Mouse (Mus musculus) liver, embryonic 11.5 days (tissue): ENCODE results near the gene Farp2. TPM values are rescaled to one million over a fixed set of nuclear protein-coding genes. Genes with fewer than 3 reads are reported as not detected.
A peak's percentile ranks its signal among the peaks of the same experiment; 100 is the strongest.
"Not testable (repeated sequence)": the region's sequence is repeated elsewhere in the genome, so short reads cannot be mapped to it uniquely, and the experiment has no call there.

Experiments
- ATAC-seq: fragments of 200-750 bp; cut with Nextera tagmentation; replicated peaks from 2 replicates; pipeline ENCODE4 v1.8.0; 2017; ENCODE audit warnings: moderate number of reproducible peaks, mild to moderate bottlenecking, moderate TSS enrichment, moderate library complexity; ENCODE audit not compliant: low FRiP score
- DNase-seq: peaks from one replicate; pipeline ENCODE4 v3.0.0-alpha.2; 2017; ENCODE audit warnings: low spot score
- H3K27ac ChIP-seq: fragments of 300-500 bp; sonication (generic); 2 replicates; pipeline ENCODE4 v1.5.1; 2014; ENCODE audit warnings: mild to moderate bottlenecking, low read depth, low read length, control low read depth
- H3K27me3 ChIP-seq: fragments of 300-500 bp; sonication (generic); replicated peaks from 2 replicates; pipeline ENCODE4 v1.6.1; 2014; ENCODE audit warnings: low read length, mixed read lengths; ENCODE audit not compliant: control insufficient read depth, insufficient read depth
- H3K36me3 ChIP-seq: fragments of 300-500 bp; sonication (generic); 2 replicates; pipeline ENCODE4 v1.6.1; 2014; ENCODE audit warnings: mild to moderate bottlenecking, low read length, moderate library complexity, mixed read lengths; ENCODE audit not compliant: control insufficient read depth, insufficient read depth
- H3K4me1 ChIP-seq: fragments of 300-500 bp; sonication (generic); replicated peaks from 2 replicates; pipeline ENCODE4 v1.6.1; 2014; ENCODE audit warnings: low read length, mixed read lengths; ENCODE audit not compliant: control insufficient read depth, insufficient read depth
- H3K4me2 ChIP-seq: fragments of 300-500 bp; sonication (generic); 2 replicates; pipeline ENCODE4 v1.6.1; 2014; ENCODE audit warnings: mild to moderate bottlenecking, control low read depth, moderate library complexity
- H3K4me3 ChIP-seq: fragments of 300-500 bp; sonication (generic); 2 replicates; pipeline ENCODE4 v1.5.1; 2014; ENCODE audit warnings: low read depth, low read length, control low read depth
- H3K9ac ChIP-seq: fragments of 300-500 bp; sonication (generic); 2 replicates; pipeline ENCODE4 v1.6.1; 2014; ENCODE audit warnings: low read depth, low read length, control low read depth
- H3K9me3 ChIP-seq: fragments of 300-500 bp; sonication (generic); 2 replicates; pipeline ENCODE4 v1.6.1; 2016; ENCODE audit warnings: low read length, inconsistent platforms, mixed read lengths; ENCODE audit not compliant: control insufficient read depth
- WGBS: fragments of 180-500 bp; shearing (Covaris S2); extraction: QIAGEN DNeasy Blood & Tissue Kit; methylation state at CpG from one replicate; pipeline ENCODE4 v1.1.7; 2014; 5-methylcytosine and 5-hydroxymethylcytosine counted together
- polyA plus RNA-seq: library from polyadenylated mRNA; unstranded; fragments of >200 nt; fragmentation: Nextera tagmentation; extraction: Ambion mirVana; gene quantifications from 2 replicates; pipeline ENCODE4 v1.2.1, GENCODE M21; 2014

Farp2 gene
- polyA plus RNA-seq, 1 experiment from 2014 or later, result 2.3 TPM

DNA sequence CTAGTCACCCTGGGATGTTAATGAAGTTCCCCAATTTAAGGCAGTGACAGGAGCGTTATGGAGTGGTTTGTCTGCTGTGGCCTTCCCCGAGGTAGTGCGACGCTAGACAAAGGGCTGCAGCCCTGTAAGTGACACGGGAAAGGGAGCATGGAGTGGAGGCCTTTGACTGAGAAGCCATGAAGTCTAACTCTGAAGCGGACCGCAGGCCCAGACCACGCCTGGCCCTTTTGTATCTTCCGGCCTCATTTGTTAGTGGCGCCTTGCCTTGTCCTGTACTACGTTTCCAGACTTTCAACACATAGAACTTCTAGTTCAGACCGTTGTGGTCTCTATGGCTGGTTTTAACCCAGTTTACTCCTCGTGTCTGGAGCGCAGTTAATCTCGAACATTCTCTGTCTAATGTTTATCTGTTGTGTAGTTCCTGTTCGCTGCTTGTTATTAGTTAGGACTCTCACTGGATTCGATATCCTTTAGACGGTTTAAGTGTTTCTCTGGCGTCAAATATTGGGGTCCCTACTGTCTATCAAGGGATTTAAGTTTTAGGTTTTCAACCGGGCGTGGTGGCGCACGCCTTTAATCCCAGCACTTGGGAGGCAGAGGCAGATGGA is 32.3 kb upstream of the Farp2 start:
- Histone ChIP-seq H3K4me1 (peaks cover 10% of the 10 kb centered on the region), H3K27ac (peak overlapping the region; percentile 96), H3K36me3 (no peaks in the 10 kb centered on the region), H3K9me3 (no peaks in the 10 kb centered on the region), H3K9ac (peak overlapping the region; percentile 93), H3K4me3 (peak overlapping the region; percentile 73), H3K4me2 (peak overlapping the region; percentile 80), H3K27me3 (no peaks in the 10 kb centered on the region)
- 3% methylated on average over 23 of the region's 23 CpGs for WGBS
- peak; percentile 67 for DNase-seq
- no peak for ATAC-seq

DNA sequence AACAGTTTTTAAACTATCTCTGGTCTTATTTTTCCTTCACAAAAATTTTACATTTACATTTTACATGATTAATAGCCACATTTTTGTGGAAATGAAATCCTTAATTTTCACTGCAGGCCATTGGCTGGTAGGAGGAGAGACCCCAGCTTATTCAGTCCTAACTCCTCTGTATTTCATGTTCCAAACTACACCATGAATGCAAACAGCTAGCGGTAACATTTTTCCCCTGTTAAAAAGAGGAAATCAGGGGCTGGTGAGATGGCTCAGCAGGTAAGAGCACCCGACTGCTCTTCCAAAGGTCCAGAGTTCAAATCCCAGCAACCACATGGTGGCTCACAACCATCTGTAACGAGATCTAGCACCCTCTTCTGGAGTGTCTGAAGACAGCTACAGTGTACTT is 25.6 kb upstream of the Farp2 start:
- not testable (repeated sequence) for H3K4me1 ChIP-seq, ATAC-seq, H3K36me3 ChIP-seq, DNase-seq, H3K9me3 ChIP-seq, H3K27me3 ChIP-seq, H3K4me3 ChIP-seq, H3K27ac ChIP-seq, H3K9ac ChIP-seq, H3K4me2 ChIP-seq
- 76% methylated on average over 2 of the region's 3 CpGs for WGBS

DNA sequence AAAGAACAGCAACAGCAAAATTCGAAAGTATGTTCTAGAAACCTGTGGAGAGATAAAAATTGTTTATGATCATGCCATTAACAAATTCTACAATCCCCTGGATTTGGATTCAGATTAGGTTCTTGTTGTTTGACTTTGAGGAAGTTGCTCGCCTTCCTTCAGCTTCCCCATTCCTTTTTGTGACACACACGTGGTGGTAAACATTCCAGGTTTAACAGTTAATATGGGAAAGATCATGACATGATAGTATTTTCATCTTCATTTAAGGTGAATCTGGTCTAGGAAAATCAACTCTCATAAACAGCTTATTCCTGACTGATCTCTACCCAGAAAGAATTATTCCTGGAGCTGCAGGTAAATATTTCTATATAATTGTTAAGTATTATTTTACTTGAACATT is 16.6 kb upstream of the Farp2 start:
- H3K4me3 ChIP-seq, result no peak overlapping the region
- no peak for ATAC-seq
- H3K36me3 ChIP-seq, result peaks cover 12% of the 10 kb centered on the region
- H3K4me2 ChIP-seq, result no peak overlapping the region
- no peaks in the 10 kb centered on the region for H3K4me1 ChIP-seq
- no peak for DNase-seq
- no peaks in the 10 kb centered on the region for H3K9me3 ChIP-seq
- no peaks in the 10 kb centered on the region for H3K27me3 ChIP-seq
- 71% methylated on average over 3 of the region's 3 CpGs for WGBS
- no peak overlapping the region for H3K27ac ChIP-seq
- H3K9ac ChIP-seq, result no peak overlapping the region

- ATAC-seq (no peak), DNase-seq (no peak)
- H3K27me3 ChIP-seq, result no peaks in the 10 kb centered on the region
- no peak overlapping the region for H3K4me3 ChIP-seq
- no peak overlapping the region for H3K4me2 ChIP-seq
- H3K36me3 ChIP-seq, result peaks cover 32% of the 10 kb centered on the region
- H3K27ac ChIP-seq, result no peak overlapping the region
- H3K4me1 ChIP-seq, result peaks cover 9% of the 10 kb centered on the region; the same call in 1 of the 2 replicates
- 60% methylated on average over 10 of the region's 10 CpGs for WGBS
- H3K9me3 ChIP-seq, result no peaks in the 10 kb centered on the region
- no peak overlapping the region for H3K9ac ChIP-seq
Measured at GRCm38 (mm10) chr1:93506944-93507676, 4.8 kb upstream of the Farp2 start.

GRCm38 (mm10) chr1:93508576-93508975 is 3.3 kb upstream of the Farp2 start:
- not testable (repeated sequence) for H3K9me3 ChIP-seq, H3K4me3 ChIP-seq, H3K27ac ChIP-seq, H3K9ac ChIP-seq, ATAC-seq, DNase-seq, H3K4me2 ChIP-seq, H3K27me3 ChIP-seq
- H3K4me1 ChIP-seq, result peaks cover 11% of the 10 kb centered on the region; the same call in 1 of the 2 replicates
- WGBS, result 70% methylated on average over 1 of the region's 1 CpGs
- peaks cover 24% of the 10 kb centered on the region for H3K36me3 ChIP-seq

GRCm38 (mm10) chr1:93512351-93512690 is 442 bp downstream of the Farp2 start:
- Histone ChIP-seq H3K36me3 (peaks cover 5% of the 10 kb centered on the region; the same call in 1 of the 2 replicates), H3K4me1 (peaks cover 11% of the 10 kb centered on the region; the same call in 1 of the 2 replicates), H3K27me3 (no peaks in the 10 kb centered on the region), H3K9me3 (no peaks in the 10 kb centered on the region), H3K4me3 (peak overlapping the region; percentile 66), H3K4me2 (peak overlapping the region; percentile 93), H3K27ac (no peak overlapping the region), H3K9ac (peak overlapping the region; percentile 72)
- peak; percentile 18 for ATAC-seq
- whole genome bisulfite sequencing, result 6% methylated on average over 15 of the region's 15 CpGs
- no peak for DNase-seq

- no peaks in the 10 kb centered on the region for H3K27me3 ChIP-seq
- no peak overlapping the region for H3K9ac ChIP-seq
- H3K27ac ChIP-seq, result no peak overlapping the region
- H3K4me1 ChIP-seq, result peaks cover 11% of the 10 kb centered on the region; the same call in 1 of the 2 replicates
- no peaks in the 10 kb centered on the region for H3K9me3 ChIP-seq
- peaks cover 2% of the 10 kb centered on the region; the same call in 1 of the 2 replicates for H3K36me3 ChIP-seq
- ATAC-seq (no peak), DNase-seq (no peak)
- H3K4me2 ChIP-seq, result no peak overlapping the region
- 78% methylated on average over 14 of the region's 14 CpGs for WGBS
- no peak overlapping the region for H3K4me3 ChIP-seq
Measured at GRCm38 (mm10) chr1:93513221-93513620, 1.3 kb downstream of the Farp2 start.

DNA sequence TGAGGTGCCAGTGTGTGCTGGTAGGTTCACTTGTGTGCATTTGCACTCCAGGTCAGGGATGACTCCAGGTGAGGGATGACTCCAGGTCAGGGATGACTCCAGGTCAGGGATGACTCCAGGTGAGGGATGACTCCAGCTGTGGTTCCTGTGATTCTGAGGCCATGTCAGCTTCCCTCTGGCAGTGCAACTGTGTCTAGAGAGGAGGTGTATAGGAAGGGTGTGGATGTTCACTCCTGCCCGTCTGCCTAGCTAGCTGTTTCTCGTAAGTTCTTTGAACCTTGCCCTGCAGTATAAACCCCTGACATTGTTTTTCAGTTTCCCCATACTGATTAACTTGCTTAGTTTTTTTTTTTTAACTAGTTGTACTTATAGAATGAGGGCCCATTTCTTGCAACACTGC is 9.6 kb downstream of the Farp2 start:
- WGBS, result 85% methylated on average over 2 of the region's 2 CpGs
- no peaks in the 10 kb centered on the region for H3K4me1 ChIP-seq
- no peak overlapping the region for H3K27ac ChIP-seq
- ATAC-seq (no peak), DNase-seq (no peak)
- no peaks in the 10 kb centered on the region for H3K9me3 ChIP-seq
- no peak overlapping the region for H3K4me2 ChIP-seq
- no peaks in the 10 kb centered on the region for H3K36me3 ChIP-seq
- H3K9ac ChIP-seq, result no peak overlapping the region
- no peak overlapping the region for H3K4me3 ChIP-seq
- no peaks in the 10 kb centered on the region for H3K27me3 ChIP-seq

DNA sequence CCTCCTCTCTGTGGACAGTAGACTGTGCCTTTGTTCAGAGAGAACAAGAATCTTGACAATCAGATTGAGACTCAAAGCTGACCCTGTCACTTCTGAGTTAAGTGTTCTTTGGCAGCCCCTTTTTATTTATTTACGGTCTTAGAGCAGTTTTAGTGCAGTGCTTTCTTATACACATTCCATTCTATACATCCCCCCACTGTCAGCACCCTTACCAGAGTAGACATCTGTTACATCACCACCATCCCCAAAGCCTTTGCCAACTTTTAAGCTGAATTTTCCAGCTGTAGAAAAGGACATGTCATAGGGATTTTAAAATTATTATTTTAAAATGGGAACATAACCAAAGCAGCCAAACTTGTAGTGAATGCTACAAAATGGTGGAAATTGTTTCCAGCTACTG is 10.4 kb downstream of the Farp2 start:
- H3K27ac ChIP-seq, result no peak overlapping the region
- DNase-seq (no peak), ATAC-seq (no peak)
- H3K36me3 ChIP-seq, result no peaks in the 10 kb centered on the region
- H3K4me2 ChIP-seq, result no peak overlapping the region
- H3K4me3 ChIP-seq, result no peak overlapping the region
- no peaks in the 10 kb centered on the region for H3K27me3 ChIP-seq
- no peaks in the 10 kb centered on the region for H3K9me3 ChIP-seq
- no peaks in the 10 kb centered on the region for H3K4me1 ChIP-seq
- 82% methylated on average over 1 of the region's 1 CpGs for WGBS
- H3K9ac ChIP-seq, result no peak overlapping the region
